Mouse (Mus musculus): ENCODE results near the gene Sdk1. TPM values are rescaled to one million over a fixed set of nuclear protein-coding genes. Genes with fewer than 3 reads are reported as not detected.

Gene Sdk1
- polyA plus RNA-seq, 1 experiment from 2014 or later: 2.0 TPM

DNA sequence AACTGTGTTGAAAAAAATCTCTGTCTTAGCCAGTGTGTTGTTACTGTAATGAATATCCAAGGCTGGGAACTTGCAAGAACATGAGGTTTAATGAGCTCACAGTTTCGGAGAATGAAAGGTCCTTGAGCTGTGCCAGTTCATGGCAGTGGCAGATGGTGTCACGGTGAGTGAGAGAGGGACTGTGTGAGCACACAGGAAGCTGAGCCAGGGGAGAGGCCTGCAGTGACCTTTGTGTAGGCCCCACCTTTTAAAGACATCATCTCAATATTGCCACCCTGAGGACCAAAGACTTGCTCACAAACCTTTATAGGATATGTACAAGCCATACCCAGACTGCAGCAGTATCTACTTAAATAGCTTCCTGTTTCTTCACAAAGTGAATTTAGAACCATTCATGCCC lies 656.2 kb downstream of the Sdk1 start:
- WGBS: 50% methylated on average over 2 of the region's 2 CpGs
- Histone ChIP-seq H3K36me3 (no peaks in the 10 kb centered on the region), H3K27me3 (no peaks in the 10 kb centered on the region), H3K4me3 (replicated peaks) (no peak overlapping the region), H3K4me1 (replicated peaks) (0 out of 2 replicates have a peak, but pooled peaks cover 2% of the 10 kb centered on the region), H3K4me2 (no peak overlapping the region), H3K9ac (replicated peaks) (no peak overlapping the region), H3K9me3 (0 out of 2 replicates have a peak, but pooled peaks cover 8% of the 10 kb centered on the region), H3K27ac (no peak overlapping the region)
- no peak for ATAC-seq (ENCODE audit: insufficient number of reproducible peaks, insufficient read depth, low FRiP score, low TSS enrichment, low read depth)

- Histone ChIP-seq H3K4me2 (no peak overlapping the region), H3K27ac (no peak overlapping the region), H3K9me3 (0 out of 2 replicates have a peak, but pooled peaks cover 8% of the 10 kb centered on the region), H3K27me3 (no peaks in the 10 kb centered on the region), H3K4me1 (replicated peaks) (0 out of 2 replicates have a peak, but pooled peaks cover 3% of the 10 kb centered on the region), H3K9ac (replicated peaks) (no peak overlapping the region), H3K36me3 (no peaks in the 10 kb centered on the region), H3K4me3 (replicated peaks) (no peak overlapping the region)
- no peak for ATAC-seq (ENCODE audit: insufficient number of reproducible peaks, insufficient read depth, low FRiP score, low TSS enrichment, low read depth)
- WGBS: 88% methylated on average over 7 of the region's 7 CpGs
Observed at GRCm38 (mm10) chr5:141899751-141900150, 658.5 kb downstream of the Sdk1 start.

GRCm38 (mm10) chr5:141902544-141903250 lies 661.4 kb downstream of the Sdk1 start:
- Histone ChIP-seq H3K4me1 (replicated peaks) (0 out of 2 replicates have a peak, but pooled peaks cover 6% of the 10 kb centered on the region), H3K4me2 (no peak overlapping the region), H3K9ac (replicated peaks) (no peak overlapping the region), H3K36me3 (no peaks in the 10 kb centered on the region), H3K4me3 (replicated peaks) (no peak overlapping the region), H3K27me3 (no peaks in the 10 kb centered on the region), H3K9me3 (0 out of 2 replicates have a peak, but pooled peaks cover 8% of the 10 kb centered on the region), H3K27ac (no peak overlapping the region)
- no peak for ATAC-seq (ENCODE audit: insufficient number of reproducible peaks, insufficient read depth, low FRiP score, low TSS enrichment, low read depth)
- 64% methylated on average over 16 of the region's 16 CpGs for WGBS

- no peak for ATAC-seq (ENCODE audit: insufficient number of reproducible peaks, insufficient read depth, low FRiP score, low TSS enrichment, low read depth)
- no peaks in the 10 kb centered on the region for H3K9me3 ChIP-seq
- H3K4me2 ChIP-seq: no peak overlapping the region
Observed at GRCm38 (mm10) chr5:141910444-141910843, 669.2 kb downstream of the Sdk1 start.

DNA sequence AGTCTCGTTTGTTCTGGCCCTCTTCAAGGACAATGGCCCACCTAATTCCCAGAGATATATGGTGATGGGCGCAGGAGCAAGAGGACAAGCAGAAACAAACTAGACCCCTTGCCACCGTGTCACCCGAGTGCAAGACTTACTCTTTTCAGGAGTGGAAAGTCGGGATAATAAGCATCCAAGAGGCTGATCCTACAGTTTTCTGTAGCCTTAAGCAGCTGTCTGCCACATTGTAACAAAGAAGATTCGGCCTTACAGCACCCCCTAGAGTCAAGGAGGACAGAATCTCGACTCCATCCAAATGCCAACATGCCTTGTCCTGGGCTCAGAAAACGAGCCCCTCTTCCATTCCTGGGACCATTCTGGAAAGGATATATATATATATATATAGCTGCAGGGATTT lies 669.6 kb downstream of the Sdk1 start:
- H3K9ac ChIP-seq (replicated peaks): no peak overlapping the region
- no peaks in the 10 kb centered on the region for H3K27me3 ChIP-seq
- no peak overlapping the region for H3K4me3 ChIP-seq (replicated peaks)
- H3K9me3 ChIP-seq: no peaks in the 10 kb centered on the region
- no peaks in the 10 kb centered on the region for H3K36me3 ChIP-seq
- H3K27ac ChIP-seq: no peak overlapping the region
- 65% methylated on average over 8 of the region's 8 CpGs for WGBS
- no peak overlapping the region for H3K4me2 ChIP-seq
- no peak for ATAC-seq (ENCODE audit: insufficient number of reproducible peaks, insufficient read depth, low FRiP score, low TSS enrichment, low read depth)
- H3K4me1 ChIP-seq (replicated peaks): peaks cover 19% of the 10 kb centered on the region

More at GRCm38 (mm10) chr5:141910444-141910843, 669.2 kb downstream of the Sdk1 start:
- H3K27ac ChIP-seq: no peak overlapping the region
- peaks cover 19% of the 10 kb centered on the region for H3K4me1 ChIP-seq (replicated peaks)
- no peaks in the 10 kb centered on the region for H3K36me3 ChIP-seq
- WGBS: 77% methylated on average over 3 of the region's 3 CpGs
- no peak overlapping the region for H3K9ac ChIP-seq (replicated peaks)
- H3K4me3 ChIP-seq (replicated peaks): no peak overlapping the region
- H3K27me3 ChIP-seq: no peaks in the 10 kb centered on the region

- no peak for ATAC-seq (ENCODE audit: insufficient number of reproducible peaks, insufficient read depth, low FRiP score, low TSS enrichment, low read depth)
- Histone ChIP-seq H3K4me1 (replicated peaks) (peaks cover 23% of the 10 kb centered on the region), H3K9ac (replicated peaks) (no peak overlapping the region), H3K4me2 (no peak overlapping the region), H3K4me3 (replicated peaks) (no peak overlapping the region), H3K36me3 (no peaks in the 10 kb centered on the region), H3K27me3 (no peaks in the 10 kb centered on the region), H3K27ac (no peak overlapping the region), H3K9me3 (no peaks in the 10 kb centered on the region)
- WGBS: 81% methylated on average over 7 of the region's 7 CpGs
Observed at GRCm38 (mm10) chr5:141912881-141913280, 671.6 kb downstream of the Sdk1 start.

- Histone ChIP-seq H3K36me3 (no peaks in the 10 kb centered on the region), H3K9ac (replicated peaks) (no peak overlapping the region), H3K4me3 (replicated peaks) (no peak overlapping the region), H3K9me3 (no peaks in the 10 kb centered on the region), H3K4me1 (replicated peaks) (peaks cover 17% of the 10 kb centered on the region; the same call in 1 of the 2 replicates), H3K27me3 (no peaks in the 10 kb centered on the region), H3K4me2 (no peak overlapping the region), H3K27ac (no peak overlapping the region)
- no peak for ATAC-seq (ENCODE audit: insufficient number of reproducible peaks, insufficient read depth, low FRiP score, low TSS enrichment, low read depth)
- WGBS: 76% methylated on average over 2 of the region's 2 CpGs
Observed at GRCm38 (mm10) chr5:141916954-141917353, 675.7 kb downstream of the Sdk1 start.

DNA sequence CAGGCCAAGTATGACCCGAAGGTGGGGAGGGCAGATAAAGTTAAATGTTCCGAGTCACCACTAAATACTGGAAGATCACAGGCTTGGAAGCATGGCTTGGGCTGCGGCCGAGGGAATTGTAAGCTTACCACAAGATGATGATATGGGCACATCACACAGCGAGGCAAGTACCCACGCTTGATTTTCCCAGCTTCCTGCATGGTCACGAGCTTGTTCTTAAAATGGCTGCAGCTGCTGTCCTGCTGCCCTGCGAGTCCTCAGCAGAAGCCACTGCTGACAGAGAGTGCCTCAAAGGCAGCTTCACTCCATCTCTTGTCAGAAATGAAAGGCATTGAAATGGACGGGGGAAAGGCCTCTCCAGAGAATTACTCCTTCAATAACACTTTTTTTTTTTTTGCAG lies 697.7 kb downstream of the Sdk1 start:
- no peak overlapping the region for H3K27ac ChIP-seq
- no peak overlapping the region for H3K9ac ChIP-seq (replicated peaks)
- H3K4me3 ChIP-seq (replicated peaks): no peak overlapping the region
- ATAC-seq (ENCODE audit: insufficient number of reproducible peaks, insufficient read depth, low FRiP score, low TSS enrichment, low read depth): no peak
- H3K9me3 ChIP-seq: no peaks in the 10 kb centered on the region
- no peak overlapping the region for H3K4me2 ChIP-seq
- no peaks in the 10 kb centered on the region for H3K27me3 ChIP-seq
- no peaks in the 10 kb centered on the region for H3K4me1 ChIP-seq (replicated peaks)
- H3K36me3 ChIP-seq: no peaks in the 10 kb centered on the region
- WGBS: 78% methylated on average over 9 of the region's 9 CpGs

DNA sequence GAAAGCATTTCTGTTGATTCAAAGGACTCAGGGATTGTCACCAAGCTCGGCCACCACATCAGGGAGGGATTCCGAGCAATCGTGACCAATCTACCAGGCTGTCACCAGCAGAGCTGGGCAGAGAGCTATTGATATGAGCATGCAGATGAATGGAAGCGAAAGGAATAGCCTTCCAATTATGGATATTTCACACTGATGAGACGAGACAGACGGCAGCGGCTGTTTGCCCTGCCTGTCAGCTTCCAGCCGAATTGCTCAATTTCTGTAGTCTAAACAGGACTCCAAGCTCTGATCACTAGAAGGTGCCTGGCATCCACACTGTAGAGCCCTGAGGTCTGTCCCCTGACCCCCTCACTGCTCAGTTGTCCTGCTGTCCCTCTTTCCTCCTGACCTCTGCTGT lies 699.3 kb downstream of the Sdk1 start:
- 91% methylated on average over 8 of the region's 8 CpGs for WGBS

GRCm38 (mm10) chr5:141950791-141951190 lies 709.5 kb downstream of the Sdk1 start:
- Histone ChIP-seq H3K27me3 (no peaks in the 10 kb centered on the region), H3K4me3 (replicated peaks) (no peak overlapping the region), H3K36me3 (no peaks in the 10 kb centered on the region), H3K4me2 (0 out of 2 replicates have a peak overlapping the region, but pooled peaks have one; percentile 24), H3K27ac (no peak overlapping the region), H3K9ac (replicated peaks) (no peak overlapping the region), H3K4me1 (replicated peaks) (peaks cover 60% of the 10 kb centered on the region), H3K9me3 (no peaks in the 10 kb centered on the region)
- 16% methylated on average over 11 of the region's 11 CpGs for WGBS
- ATAC-seq (ENCODE audit: insufficient number of reproducible peaks, insufficient read depth, low FRiP score, low TSS enrichment, low read depth): no peak

More for the DNA sequence above, 699.3 kb downstream of the Sdk1 start:
- H3K27ac ChIP-seq: no peak overlapping the region
- H3K9ac ChIP-seq (replicated peaks): no peak overlapping the region
- H3K4me2 ChIP-seq: no peak overlapping the region
- H3K4me1 ChIP-seq (replicated peaks): no peaks in the 10 kb centered on the region
- no peak for ATAC-seq (ENCODE audit: insufficient number of reproducible peaks, insufficient read depth, low FRiP score, low TSS enrichment, low read depth)
- no peak overlapping the region for H3K4me3 ChIP-seq (replicated peaks)
- H3K27me3 ChIP-seq: no peaks in the 10 kb centered on the region
- H3K9me3 ChIP-seq: no peaks in the 10 kb centered on the region
- no peaks in the 10 kb centered on the region for H3K36me3 ChIP-seq

DNA sequence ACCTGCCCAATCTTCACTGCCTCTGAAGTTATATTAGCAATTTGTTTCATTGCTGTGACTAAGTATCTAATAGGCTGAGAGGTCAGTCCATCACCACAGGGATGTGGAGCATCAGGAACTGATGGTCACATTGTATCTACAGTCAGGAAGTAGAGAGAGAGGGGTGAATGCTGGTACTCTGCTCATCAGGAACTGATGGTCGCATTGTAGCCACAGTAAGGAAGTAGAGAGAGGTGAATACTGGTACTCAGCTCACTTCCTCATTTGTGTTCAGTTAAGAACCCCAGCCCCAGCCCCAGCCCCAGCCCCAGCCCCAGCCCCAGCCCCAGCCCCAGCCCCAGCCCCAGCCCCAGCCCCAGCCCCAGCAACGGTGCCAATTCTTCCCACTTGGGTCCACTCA lies 711.0 kb downstream of the Sdk1 start:
- Histone ChIP-seq H3K4me3 (replicated peaks) (no peak overlapping the region), H3K27me3 (no peaks in the 10 kb centered on the region), H3K9me3 (no peaks in the 10 kb centered on the region), H3K27ac (no peak overlapping the region), H3K4me2 (no peak overlapping the region), H3K9ac (replicated peaks) (no peak overlapping the region), H3K36me3 (no peaks in the 10 kb centered on the region), H3K4me1 (replicated peaks) (peaks cover 54% of the 10 kb centered on the region)
- WGBS: 77% methylated on average over 2 of the region's 2 CpGs
- ATAC-seq (ENCODE audit: insufficient number of reproducible peaks, insufficient read depth, low FRiP score, low TSS enrichment, low read depth): no peak

All from limb, embryonic 12.5 days (tissue).